Mouse (Mus musculus) gonadal fat pad, adult 2 months (tissue): Measurements from ENCODE around the gene Cd177. TPM values are rescaled to one million over a fixed set of nuclear protein-coding genes. Genes with fewer than 3 reads are reported as not detected.

Experiments used
- polyA plus RNA-seq: library from polyadenylated mRNA; depleted of rRNA; stranded (reverse); fragments of >200 nt; gene quantifications from 2 replicates; pipeline ENCODE4 v1.2.3, GENCODE M21; 2012; rRNA removed

Cd177 gene
- polyA plus RNA-seq, 1 experiment, result 3.3 TPM

Other genes starting within 250 kb of the Cd177 start
- 0.35 and 0.72 TPM in 2 replicates for gene AC161166.1, start 247.9 kb downstream of the Cd177 start, polyA plus RNA-seq
- 16.0 TPM in 2 replicates for gene Irgq, start 229.6 kb downstream of the Cd177 start, polyA plus RNA-seq
- 0.32 and 0.41 TPM in 2 replicates for gene Pinlyp, start 214.2 kb downstream of the Cd177 start, polyA plus RNA-seq
- gene Xrcc1, start 214.0 kb downstream of the Cd177 start, polyA plus RNA-seq, result 39.2 and 43.6 TPM in 2 replicates
- 13.5 and 17.7 TPM in 2 replicates for gene Ethe1, start 172.8 kb downstream of the Cd177 start, polyA plus RNA-seq
- gene Zfp575, start 172.7 kb downstream of the Cd177 start, polyA plus RNA-seq, result 0.04 and 0.06 TPM in 2 replicates
- 2.4 and 3.4 TPM in 2 replicates for gene Phldb3, start 149.5 kb downstream of the Cd177 start, polyA plus RNA-seq
- gene Lypd3, start 123.8 kb downstream of the Cd177 start, polyA plus RNA-seq, result 1.5 and 1.9 TPM in 2 replicates
- gene Tex101, start 83.6 kb downstream of the Cd177 start, polyA plus RNA-seq, result 0.58 TPM in 1 of 2 replicates, not detected in the other
- 0.18 TPM in 1 of 2 replicates, not detected in the other for gene BC049730, start 51.1 kb downstream of the Cd177 start, polyA plus RNA-seq
- 0.25 TPM in 1 of 2 replicates, not detected in the other for gene Gm4763, start 33.4 kb downstream of the Cd177 start, polyA plus RNA-seq
- gene Ceacam10, start 16.9 kb upstream of the Cd177 start, polyA plus RNA-seq, result 533 and 579 TPM in 2 replicates
- 2.1 and 2.2 TPM in 2 replicates for gene Gm9844, start 101.9 kb upstream of the Cd177 start, polyA plus RNA-seq
- 1.4 and 2.8 TPM in 2 replicates for gene Lypd4, start 109.6 kb upstream of the Cd177 start, polyA plus RNA-seq
- gene Dmrtc2, start 109.7 kb upstream of the Cd177 start, polyA plus RNA-seq, result 0.38 and 0.39 TPM in 2 replicates
- 468 and 584 TPM in 2 replicates for gene Rps19, start 124.1 kb upstream of the Cd177 start, polyA plus RNA-seq
- gene Cd79a, start 137.1 kb upstream of the Cd177 start, polyA plus RNA-seq, result 2.5 and 4.3 TPM in 2 replicates
- gene Arhgef1, start 142.6 kb upstream of the Cd177 start, polyA plus RNA-seq, result 139 and 146 TPM in 2 replicates
- not detected in 2 replicates for gene Gm4881, start 184.2 kb upstream of the Cd177 start, polyA plus RNA-seq
- 741 and 777 TPM in 2 replicates for gene Rabac1, start 212.4 kb upstream of the Cd177 start, polyA plus RNA-seq
- 3.0 TPM in 2 replicates for gene Atp1a3, start 245.6 kb upstream of the Cd177 start, polyA plus RNA-seq